Mouse (Mus musculus) small intestine, adult 2 months (tissue): Measurements from ENCODE around the gene Nfia.

Experiments
- CTCF ChIP-seq: fragments of 200-500 bp; IDR thresholded peaks from 2 replicates; pipeline ENCODE4 v1.5.1; 2012; ENCODE audit warnings: low read depth, mild to moderate bottlenecking, control low read depth, inconsistent platforms, low read length, moderate library complexity, mixed read lengths; ENCODE audit not compliant: insufficient replicate concordance, insufficient read length; ENCODE audit errors: extremely low read depth
- POLR2A ChIP-seq: fragments of 200-500 bp; IDR thresholded peaks from 2 replicates; pipeline ENCODE4 v1.6.1; 2012; ENCODE audit warnings: low read depth, mild to moderate bottlenecking, control low read depth, inconsistent platforms, low read length, moderate library complexity

DNA sequence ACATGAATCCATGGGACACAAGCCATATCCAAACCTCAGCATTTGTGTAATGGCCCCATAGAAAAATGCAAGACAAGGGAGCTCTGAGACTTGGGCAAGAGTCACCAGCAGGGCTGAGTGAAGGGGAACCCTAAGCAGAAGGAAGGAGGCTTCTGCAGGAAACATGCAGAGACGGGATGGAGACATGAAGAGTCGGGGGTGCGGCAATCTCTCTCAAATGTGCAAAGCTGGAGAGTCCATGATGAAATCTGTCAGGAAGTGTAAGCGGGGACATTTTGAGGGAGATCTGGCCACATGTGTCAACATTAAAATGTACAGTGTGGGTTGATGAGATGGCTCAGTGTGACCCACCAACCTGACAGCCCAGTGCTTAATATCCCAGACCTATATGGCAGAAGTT lies 361.5 kb downstream of the Nfia start:
- TF ChIP-seq CTCF: no peak
- no peak for TF ChIP-seq POLR2A
